21 mouse cellular contexts compared by ENCODE assay signal in the genomic region with DNA sequence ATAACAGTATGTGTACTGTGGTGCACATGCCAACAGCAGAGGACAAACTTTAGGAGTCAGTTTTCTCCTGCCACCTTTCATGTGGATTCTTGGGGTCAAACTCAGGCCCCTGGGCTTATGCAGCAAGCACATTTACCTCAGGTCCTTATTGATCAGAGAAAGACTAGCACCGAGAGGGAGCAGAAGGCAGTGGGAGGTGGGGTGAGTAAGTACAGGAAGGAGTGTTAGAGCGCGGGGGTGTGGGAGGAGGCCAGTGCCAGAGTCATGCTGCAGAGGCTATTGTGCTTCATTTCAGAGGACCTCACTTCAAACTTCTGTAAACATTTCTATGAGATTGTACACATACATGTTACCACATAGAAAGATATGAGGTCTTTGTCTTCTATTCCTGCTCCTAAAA. TPM values are rescaled to one million over a fixed set of nuclear protein-coding genes. Genes with fewer than 3 reads are reported as not detected.
DNase-seq lines count a peak whose midpoint lies in the region; ATAC-seq lines count a peak whose summit lies in the region.
"Had no signal": no experiment of that assay in that cellular context is flagged by ENCODE, and none has a peak within 500 bp of the region (broad histone marks: within the 10 kb centered on the region; RNA-seq: fewer than 3 reads in every experiment).

No protein-coding gene starts in this region.

- DNase-seq in layer of hippocampus, adult 9-11 months = peak; percentile 31
- DNase-seq in layer of hippocampus, adult 9-10 months (ENCODE audit: low spot score) = no peak
- DNase-seq in right cerebral cortex, adult 18-20 months = peak; percentile 40
- no peak for DNase-seq in right cerebral cortex, adult 2 months (ENCODE audit: low spot score in 2 of 2)
- DNase-seq in brain, adult 2 months (ENCODE audit: low read depth, low spot score) = peak; percentile 15
- DNase-seq: adrenal gland, adult 2 months; adrenal gland, postnatal 14 days; B cell, adult 2 months; cerebellum, adult 11-12 months; cerebellum, adult 9-10 months; cerebellum, postnatal 14 days; gastrocnemius, postnatal 10 days; gastrocnemius, postnatal 36 days; heart, adult 2 months had no signal

- no peaks in the 10 kb centered on the region for H3K36me3 ChIP-seq in heart, embryonic 11.5 days (ENCODE audit: control insufficient read depth, insufficient read depth, low read length)

- no peak overlapping the region for H3K27ac ChIP-seq in heart, embryonic 11.5 days (ENCODE audit: low read depth, low read length)
- H3K27ac ChIP-seq: forebrain, embryonic 10.5 days; forebrain, embryonic 13.5 days; heart, adult 2 months; heart, embryonic 10.5 days; hindbrain, embryonic 12.5 days; hindbrain, embryonic 15.5 days had no signal

- H3K9ac ChIP-seq in heart, embryonic 11.5 days (ENCODE audit: low read depth, low read length) = no peak overlapping the region
- H3K9ac ChIP-seq: forebrain, embryonic 13.5 days; hindbrain, embryonic 12.5 days; hindbrain, embryonic 15.5 days had no signal

- no peaks in the 10 kb centered on the region for H3K9me3 ChIP-seq in heart, embryonic 11.5 days (replicated peaks; ENCODE audit: control insufficient read depth, low read length)
- H3K9me3 ChIP-seq: forebrain, embryonic 10.5 days; forebrain, embryonic 13.5 days; heart, embryonic 10.5 days; hindbrain, embryonic 12.5 days; hindbrain, embryonic 15.5 days had no signal

- ATAC-seq in heart, embryonic 11.5 days (replicated peaks; ENCODE audit: insufficient number of reproducible peaks, low FRiP score, low TSS enrichment) = no peak
- ATAC-seq: forebrain, embryonic 13.5 days; forebrain, embryonic 16.5 days had no signal

- 0 out of 2 replicates have a peak, but pooled peaks cover 4% of the 10 kb centered on the region for H3K4me1 ChIP-seq in heart, embryonic 11.5 days (ENCODE audit: control insufficient read depth, insufficient read depth, low read length)
- H3K4me1 ChIP-seq: forebrain, embryonic 10.5 days; forebrain, embryonic 13.5 days; hindbrain, embryonic 12.5 days; hindbrain, embryonic 15.5 days had no signal

- no peaks in the 10 kb centered on the region for H3K27me3 ChIP-seq in heart, embryonic 11.5 days (ENCODE audit: control insufficient read depth, insufficient read depth, low read length)
- H3K27me3 ChIP-seq: forebrain, embryonic 13.5 days; hindbrain, embryonic 12.5 days; hindbrain, embryonic 15.5 days had no signal

- no peak overlapping the region for H3K4me2 ChIP-seq in heart, embryonic 11.5 days
- H3K4me2 ChIP-seq: forebrain, embryonic 13.5 days; hindbrain, embryonic 12.5 days; hindbrain, embryonic 15.5 days had no signal

- H3K4me3 ChIP-seq in heart, embryonic 11.5 days (ENCODE audit: low read depth, low read length) = no peak overlapping the region
- H3K4me3 ChIP-seq: forebrain, embryonic 10.5 days; forebrain, embryonic 13.5 days; heart, adult 2 months; heart, embryonic 10.5 days; hindbrain, embryonic 12.5 days; hindbrain, embryonic 15.5 days had no signal

- 49% methylated on average over 3 of the region's 3 CpGs for whole genome bisulfite sequencing in heart, embryonic 11.5 days (ENCODE audit: insufficient replicate concordance)

RNA-seq across cellular contexts. Expression of a gene that starts 36.2 kb away (rescaled TPM):
- polyA plus RNA-seq in heart, embryonic 11.5 days (2014; fragmentation: Nextera tagmentation; extraction: Ambion mirVana) = 8.8 and 10.5 TPM in 2 replicates

Comparison
In these comparisons a context has a peak if more than half of its experiments do, and no peak if none do; other contexts are left out.
1. DNase-seq: peak in layer of hippocampus, adult 9-11 months (single experiment), right cerebral cortex, adult 18-20 months (single experiment) and brain, adult 2 months (single experiment); none in layer of hippocampus, adult 9-10 months (single experiment) and right cerebral cortex, adult 2 months (0 of 2).